Comparison of ENCODE assay signal across 32 mouse cellular contexts in the genomic region with DNA sequence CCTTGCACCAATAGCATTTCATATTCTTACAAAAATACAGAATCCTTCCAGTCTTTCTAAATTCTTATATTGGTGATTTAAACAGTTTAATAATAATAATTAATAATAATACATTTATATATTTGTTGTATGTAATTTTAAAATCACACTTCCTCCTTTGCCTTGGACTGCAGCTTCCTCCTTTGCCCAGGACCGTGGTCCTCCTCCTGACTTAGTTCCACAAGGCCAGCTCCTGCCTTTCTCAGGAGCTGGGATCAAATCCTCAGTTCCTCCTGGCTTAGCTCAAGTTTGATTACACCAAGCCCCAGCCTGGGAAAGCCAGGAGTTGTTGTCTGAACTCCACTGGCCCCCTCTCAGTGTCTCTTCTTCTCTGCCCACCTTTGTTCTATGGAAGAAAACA. TPM values are rescaled to one million over a fixed set of nuclear protein-coding genes. Genes with fewer than 3 reads are reported as not detected.
"Had no signal": no experiment of that assay in that cellular context is flagged by ENCODE, and none has a peak within 500 bp of the region (broad histone marks: within the 10 kb centered on the region; RNA-seq: fewer than 3 reads in every experiment).

No protein-coding gene starts in this region.

- H3K9me3 ChIP-seq: embryonic facial prominence, embryonic 10.5 days; embryonic facial prominence, embryonic 12.5 days; embryonic facial prominence, embryonic 13.5 days; embryonic facial prominence, embryonic 15.5 days; forebrain, embryonic 10.5 days; forebrain, embryonic 12.5 days; forebrain, embryonic 13.5 days; forebrain, embryonic 15.5 days had no signal

- H3K27me3 ChIP-seq: embryonic facial prominence, embryonic 12.5 days; embryonic facial prominence, embryonic 13.5 days; embryonic facial prominence, embryonic 15.5 days; forebrain, embryonic 12.5 days; forebrain, embryonic 13.5 days; forebrain, embryonic 15.5 days had no signal

- H3K4me1 ChIP-seq: embryonic facial prominence, embryonic 10.5 days; embryonic facial prominence, embryonic 12.5 days; embryonic facial prominence, embryonic 13.5 days; embryonic facial prominence, embryonic 15.5 days; forebrain, embryonic 12.5 days; forebrain, embryonic 13.5 days; forebrain, embryonic 15.5 days had no signal

- H3K4me3 ChIP-seq: embryonic facial prominence, embryonic 10.5 days; embryonic facial prominence, embryonic 12.5 days; embryonic facial prominence, embryonic 13.5 days; embryonic facial prominence, embryonic 15.5 days; erythroblast, embryonic 14.5 days; forebrain, embryonic 10.5 days; forebrain, embryonic 12.5 days; forebrain, embryonic 13.5 days; forebrain, embryonic 15.5 days; gastrocnemius, adult 2 months; heart, adult 2 months had no signal

- ATAC-seq: forebrain, embryonic 13.5 days; forebrain, embryonic 14.5 days; forebrain, embryonic 15.5 days; forebrain, embryonic 16.5 days; forebrain, postnatal 0 days had no signal

- DNase-seq: cerebellum, adult 2 months; cerebellum, adult 8-10 months; cerebellum, adult 9-10 months; cerebellum, adult 9-11 months; cerebellum, postnatal 10 days; cerebellum, postnatal 14 days; cerebellum, postnatal 25 days; cerebellum, postnatal 36 days; embryo, embryonic 11 days; forebrain, postnatal 0 days; gastrocnemius, adult 2 months; gastrocnemius, postnatal 10 days; gastrocnemius, postnatal 14 days; gastrocnemius, postnatal 25 days; gastrocnemius, postnatal 36 days; heart, adult 11 months; heart, adult 18-20 months; heart, adult 2 months had no signal

- H3K36me3 ChIP-seq: embryonic facial prominence, embryonic 10.5 days; embryonic facial prominence, embryonic 12.5 days; embryonic facial prominence, embryonic 13.5 days; embryonic facial prominence, embryonic 15.5 days; forebrain, embryonic 10.5 days; forebrain, embryonic 12.5 days; forebrain, embryonic 15.5 days had no signal

- H3K9ac ChIP-seq: embryonic facial prominence, embryonic 12.5 days; embryonic facial prominence, embryonic 13.5 days; embryonic facial prominence, embryonic 15.5 days; forebrain, embryonic 12.5 days; forebrain, embryonic 13.5 days; forebrain, embryonic 15.5 days; forebrain, postnatal 0 days had no signal

- H3K4me2 ChIP-seq: embryonic facial prominence, embryonic 12.5 days; embryonic facial prominence, embryonic 13.5 days; embryonic facial prominence, embryonic 15.5 days; forebrain, embryonic 12.5 days; forebrain, embryonic 13.5 days; forebrain, embryonic 15.5 days had no signal

- H3K27ac ChIP-seq: embryonic facial prominence, embryonic 10.5 days; embryonic facial prominence, embryonic 12.5 days; embryonic facial prominence, embryonic 13.5 days; embryonic facial prominence, embryonic 15.5 days; forebrain, embryonic 10.5 days; forebrain, embryonic 12.5 days; forebrain, embryonic 13.5 days; forebrain, embryonic 15.5 days; gastrocnemius, adult 2 months; heart, adult 2 months had no signal

RNA-seq across cellular contexts. Expression of gene Egfem1, which starts 25.3 kb away (rescaled TPM):
- total RNA-seq: common myeloid progenitor, adult 5-6 weeks; gastrocnemius, adult 18-20 months; gastrocnemius, adult 8-10 months; gastrocnemius, postnatal 25 days; gastrocnemius, postnatal 36 days; heart, adult 18-20 months; heart, adult 2 months had no signal
- polyA plus RNA-seq: erythroblast, embryonic 14.5 days had no signal
